Mouse (Mus musculus) kidney, adult 2 months (tissue): ENCODE measurements at regions not wholly inside any gene's neighbourhood (a gene's known extent, or its start where the extent isn't known, plus 50 kb on each side); places are given as distances from the start of the nearest gene placed in this dataset.

Source experiments
- CTCF ChIP-seq: fragments of 200-500 bp; conservative IDR thresholded peaks from 2 replicates; pipeline ENCODE4 v1.5.1; 2011; ENCODE audit warnings: low read depth, mild to moderate bottlenecking, control low read depth, low read length, moderate library complexity, mixed read lengths; ENCODE audit not compliant: insufficient read depth, insufficient read length
- POLR2A ChIP-seq: fragments of 200-500 bp; IDR thresholded peaks from one replicate; pipeline ENCODE4 v1.6.1; 2011; ENCODE audit warnings: low read depth, low read length, control low read depth

DNA sequence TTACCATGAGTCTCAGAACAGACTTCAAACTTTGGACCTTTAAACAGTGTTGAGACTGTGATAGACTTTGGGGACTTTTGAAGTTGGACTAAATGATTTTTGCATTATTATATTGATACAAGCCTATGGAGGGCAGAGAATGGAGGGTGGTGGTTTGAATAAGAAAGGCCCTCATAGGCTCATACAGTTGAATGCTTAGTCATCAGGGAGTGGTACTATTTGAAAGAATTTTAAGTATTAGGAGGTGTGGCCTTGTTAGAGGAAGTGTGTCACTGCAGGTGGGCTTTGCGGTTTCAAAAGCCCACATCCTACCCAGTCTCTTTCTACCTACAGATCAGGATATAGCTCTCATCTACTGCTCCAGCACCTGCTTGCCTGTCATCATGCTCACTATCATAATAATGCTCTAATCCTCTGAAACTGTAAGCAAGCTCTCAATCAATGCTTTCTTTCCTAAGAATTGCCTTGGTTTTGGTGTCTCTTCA, 153.7 kb upstream of the Fstl4 start:
- TF ChIP-seq POLR2A: no peak
- no peak for TF ChIP-seq CTCF
